Mouse (Mus musculus): ENCODE measurements around the gene Tex33.

DNA sequence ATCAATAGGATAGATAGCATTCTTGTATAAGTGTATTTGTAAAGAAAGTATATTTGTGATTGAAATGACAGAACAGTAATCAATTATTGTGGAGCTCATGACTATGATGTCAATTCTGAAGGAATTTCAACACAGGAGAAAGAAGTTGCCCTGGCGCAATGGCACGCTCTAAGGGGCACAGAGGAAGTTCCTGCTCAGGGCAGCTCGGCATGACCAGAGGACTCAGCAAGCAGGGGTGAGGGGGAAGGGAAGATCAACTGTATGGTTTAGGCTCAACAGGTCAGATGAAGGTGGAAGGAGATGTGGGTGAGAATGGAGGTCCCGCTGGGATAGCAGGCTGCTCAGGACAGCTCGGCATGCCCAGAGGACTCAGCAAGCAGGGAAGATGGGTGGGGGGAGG lies 40.2 kb downstream of the Tex33 start:
- no peak for TF ChIP-seq CTCF (IDR thresholded peaks at IDR 0.05; ENCODE audit: borderline replicate concordance, control insufficient read depth, extremely low read depth, insufficient read depth, low read length, poor library complexity)
- TF ChIP-seq POLR2A (IDR thresholded peaks at IDR 0.05; ENCODE audit: control insufficient read depth, extremely low read depth, insufficient read depth, low read length, poor library complexity), result no peak
